ENCODE assay signal across 12 mouse cellular contexts in the genomic region with DNA sequence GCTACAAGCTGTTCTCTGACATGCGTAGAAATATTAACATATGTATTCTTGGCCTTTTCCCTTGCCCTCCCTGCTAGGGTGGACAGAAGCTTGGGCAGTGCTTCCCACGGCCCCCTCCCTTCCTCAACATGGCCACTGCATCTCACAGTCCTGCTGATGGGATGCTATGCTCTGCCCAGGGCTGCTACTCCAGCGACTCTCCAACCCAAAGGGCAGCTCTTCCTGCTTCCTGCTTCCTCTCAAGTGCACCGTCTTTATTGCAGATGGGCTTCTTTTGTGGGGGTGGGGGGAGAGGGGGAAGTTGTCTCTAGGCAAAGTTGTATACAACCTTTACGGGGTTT. TPM values are rescaled to one million over a fixed set of nuclear protein-coding genes. Genes with fewer than 3 reads are reported as not detected.
DNase-seq lines count a peak whose midpoint lies in the region; ATAC-seq lines count a peak whose summit lies in the region.
"Had no signal": no experiment of that assay in that cellular context is flagged by ENCODE, and none has a peak within 500 bp of the region (broad histone marks: within the 10 kb centered on the region; RNA-seq: fewer than 3 reads in every experiment).

No protein-coding gene starts in this region.

- H3K4me3 ChIP-seq in heart, embryonic 15.5 days, result no peak overlapping the region
- no peak overlapping the region for H3K4me3 ChIP-seq in embryonic facial prominence, embryonic 15.5 days (replicated peaks)
- H3K4me3 ChIP-seq in limb, embryonic 12.5 days (replicated peaks), result no peak overlapping the region
- H3K4me3 ChIP-seq in neural tube, embryonic 12.5 days, result no peak overlapping the region
- H3K4me3 ChIP-seq: heart, embryonic 13.5 days; intestine, embryonic 15.5 days had no signal

- no peaks in the 10 kb centered on the region for H3K36me3 ChIP-seq in heart, embryonic 15.5 days
- H3K36me3 ChIP-seq in embryonic facial prominence, embryonic 15.5 days, result no peaks in the 10 kb centered on the region
- H3K36me3 ChIP-seq in limb, embryonic 12.5 days, result no peaks in the 10 kb centered on the region
- no peaks in the 10 kb centered on the region for H3K36me3 ChIP-seq in neural tube, embryonic 12.5 days
- H3K36me3 ChIP-seq: heart, embryonic 13.5 days; intestine, embryonic 15.5 days had no signal

- WGBS in heart, embryonic 15.5 days, result 45% methylated on average over 5 of the region's 5 CpGs
- WGBS in embryonic facial prominence, embryonic 15.5 days, result 30% methylated on average over 5 of the region's 5 CpGs
- WGBS in limb, embryonic 12.5 days, result 60% methylated on average over 5 of the region's 5 CpGs
- whole genome bisulfite sequencing in neural tube, embryonic 12.5 days, result 67% methylated on average over 5 of the region's 5 CpGs

- no peak overlapping the region for H3K9ac ChIP-seq in heart, embryonic 15.5 days
- no peak overlapping the region for H3K9ac ChIP-seq in embryonic facial prominence, embryonic 15.5 days
- no peak overlapping the region for H3K9ac ChIP-seq in limb, embryonic 12.5 days (replicated peaks)
- H3K9ac ChIP-seq in neural tube, embryonic 12.5 days, result no peak overlapping the region
- H3K9ac ChIP-seq: heart, embryonic 13.5 days; intestine, embryonic 15.5 days had no signal

- no peaks in the 10 kb centered on the region for H3K9me3 ChIP-seq in heart, embryonic 15.5 days (replicated peaks)
- no peaks in the 10 kb centered on the region for H3K9me3 ChIP-seq in embryonic facial prominence, embryonic 15.5 days (replicated peaks)
- H3K9me3 ChIP-seq in limb, embryonic 12.5 days, result 0 out of 2 replicates have a peak, but pooled peaks cover 3% of the 10 kb centered on the region
- H3K9me3 ChIP-seq in neural tube, embryonic 12.5 days, result no peaks in the 10 kb centered on the region
- H3K9me3 ChIP-seq: intestine, embryonic 15.5 days had no signal

- no peak for DNase-seq in heart, postnatal 10 days
- DNase-seq in gastrocnemius, postnatal 4 days (ENCODE audit: low spot score in 2 of 2), result no peak
- DNase-seq in embryo, embryonic 10.5 days (ENCODE audit: low spot score), result no peak
- DNase-seq in left cerebral cortex, postnatal 36 days (ENCODE audit: low spot score in 2 of 2), result no peak
- DNase-seq: cerebellum, adult 11-12 months; gastrocnemius, postnatal 14 days had no signal

- no peaks in the 10 kb centered on the region for H3K4me1 ChIP-seq in heart, embryonic 15.5 days (replicated peaks)
- peaks cover 15% of the 10 kb centered on the region for H3K4me1 ChIP-seq in embryonic facial prominence, embryonic 15.5 days
- peaks cover 21% of the 10 kb centered on the region for H3K4me1 ChIP-seq in limb, embryonic 12.5 days (replicated peaks)
- H3K4me1 ChIP-seq in neural tube, embryonic 12.5 days, result peaks cover 16% of the 10 kb centered on the region
- H3K4me1 ChIP-seq: heart, embryonic 13.5 days; intestine, embryonic 15.5 days had no signal

- ATAC-seq in heart, embryonic 15.5 days (replicated peaks; ENCODE audit: insufficient number of reproducible peaks, insufficient read depth, low FRiP score, low read depth), result peak; percentile 27; the same call in 1 of the 2 replicates
- no peak; the same call in 1 of the 2 replicates for ATAC-seq in embryonic facial prominence, embryonic 15.5 days (ENCODE audit: insufficient number of reproducible peaks, low FRiP score, low TSS enrichment, low read depth)
- no peak for ATAC-seq in limb, embryonic 12.5 days (ENCODE audit: insufficient number of reproducible peaks, insufficient read depth, low FRiP score, low TSS enrichment, low read depth)
- ATAC-seq in neural tube, embryonic 12.5 days (ENCODE audit: low FRiP score, low read depth), result 0 out of 2 replicates have a peak, but pooled peaks have one; percentile 48

- H3K4me2 ChIP-seq in heart, embryonic 15.5 days, result no peak overlapping the region
- no peak overlapping the region for H3K4me2 ChIP-seq in embryonic facial prominence, embryonic 15.5 days (replicated peaks)
- H3K4me2 ChIP-seq in limb, embryonic 12.5 days, result no peak overlapping the region
- H3K4me2 ChIP-seq in neural tube, embryonic 12.5 days (replicated peaks), result no peak overlapping the region
- H3K4me2 ChIP-seq: heart, embryonic 13.5 days; intestine, embryonic 15.5 days had no signal

- intact Hi-C loops in heart, postnatal 10 days (cut with DNase I), result no loop called here
- intact Hi-C loops in left cerebral cortex, postnatal 36 days (cut with DNase I), result no loop called here

- H3K27ac ChIP-seq in heart, embryonic 15.5 days, result no peak overlapping the region
- peak overlapping the region; percentile 73 for H3K27ac ChIP-seq in embryonic facial prominence, embryonic 15.5 days (replicated peaks)
- peak overlapping the region; percentile 72 for H3K27ac ChIP-seq in limb, embryonic 12.5 days
- H3K27ac ChIP-seq in neural tube, embryonic 12.5 days, result 0 out of 2 replicates have a peak overlapping the region, but pooled peaks have one; percentile 50
- H3K27ac ChIP-seq: heart, embryonic 13.5 days had no signal

- no peaks in the 10 kb centered on the region for H3K27me3 ChIP-seq in heart, embryonic 15.5 days
- H3K27me3 ChIP-seq in embryonic facial prominence, embryonic 15.5 days, result no peaks in the 10 kb centered on the region
- H3K27me3 ChIP-seq in limb, embryonic 12.5 days, result no peaks in the 10 kb centered on the region
- no peaks in the 10 kb centered on the region for H3K27me3 ChIP-seq in neural tube, embryonic 12.5 days (replicated peaks)
- H3K27me3 ChIP-seq: heart, embryonic 13.5 days; intestine, embryonic 15.5 days had no signal

RNA-seq across cellular contexts. Expression of gene Ctnnbl1, which starts 12.7 kb away (rescaled TPM):
- 27.3 and 34.8 TPM in 2 replicates for polyA plus RNA-seq in heart, embryonic 15.5 days (2015; fragmentation: Nextera tagmentation; extraction: Ambion mirVana)
- 10 to 100 TPM; 14.0 to 14.7 TPM for total RNA-seq in heart, postnatal 10 days (2021)
- 51.9 and 55.2 TPM in 2 replicates for polyA plus RNA-seq in embryonic facial prominence, embryonic 15.5 days (2015; fragmentation: Nextera tagmentation; extraction: Ambion mirVana)
- polyA plus RNA-seq in limb, embryonic 12.5 days (2016; fragmentation: Nextera tagmentation; extraction: Ambion mirVana), result 76.6 and 79.3 TPM in 2 replicates
- 80.2 and 81.9 TPM in 2 replicates for polyA plus RNA-seq in neural tube, embryonic 12.5 days (2016; fragmentation: Nextera tagmentation; extraction: Ambion mirVana)
- 10 to 100 TPM; 19.8 to 20.3 TPM for total RNA-seq in gastrocnemius, postnatal 4 days (2021)
- total RNA-seq in left cerebral cortex, postnatal 36 days (2021), result 10 to 100 TPM; 27.1 to 29.6 TPM

Comparison
In these comparisons a context has a peak if more than half of its experiments do, and no peak if none do; other contexts are left out.
1. ATAC-seq: peak in heart, embryonic 15.5 days (single experiment) and neural tube, embryonic 12.5 days (single experiment); none in embryonic facial prominence, embryonic 15.5 days (single experiment) and limb, embryonic 12.5 days (single experiment).